Mouse (Mus musculus) B cell, adult 2 months (primary cell): ENCODE results near the gene Siae.

Experiments
- DNase-seq, 2 experiments: peaks; one replicate each; pipeline ENCODE4 v3.0.0; 2022

Gene Siae

DNA sequence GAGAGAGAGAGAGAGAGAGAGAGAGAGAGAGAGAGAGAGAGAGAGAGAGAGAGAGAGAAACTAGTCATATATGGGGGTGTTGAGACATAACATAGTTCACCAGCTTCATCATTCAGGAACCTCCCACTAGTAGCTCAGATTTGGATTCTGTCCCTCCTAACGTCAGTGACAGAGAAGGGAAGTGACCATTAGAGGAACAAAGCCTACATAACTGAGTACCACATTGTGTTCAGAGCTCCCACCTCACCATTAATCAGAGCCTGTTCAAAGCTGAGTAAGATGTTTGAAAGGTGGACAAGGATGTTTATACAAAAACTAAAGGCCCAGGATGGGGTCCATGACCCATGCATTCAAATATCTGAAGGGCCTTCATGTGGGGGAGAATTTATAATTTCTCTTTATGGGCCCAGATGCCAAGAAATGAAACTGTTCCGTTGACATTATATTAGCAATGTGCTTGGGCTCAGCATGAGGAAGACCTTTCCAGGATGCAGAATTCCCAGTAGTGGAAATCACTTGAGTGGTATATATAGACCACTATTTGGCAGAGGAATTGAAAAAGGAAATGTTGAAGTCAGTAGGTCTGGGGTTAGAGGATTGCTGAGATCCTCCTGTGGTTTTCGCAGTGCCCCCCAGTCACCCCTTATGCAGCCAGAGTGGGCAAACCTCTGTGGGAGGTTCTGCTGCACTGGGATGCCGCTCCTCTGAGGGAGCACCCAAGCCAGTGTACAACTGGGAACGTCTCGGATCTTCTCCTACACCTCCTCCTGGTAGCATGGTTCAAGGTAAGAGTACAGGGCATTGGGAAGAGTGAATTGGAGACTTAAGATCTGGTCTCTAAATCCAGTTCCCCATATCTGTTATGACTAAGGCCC, 14.6 kb upstream of the Siae start:
- DNase-seq, result no peak

DNA sequence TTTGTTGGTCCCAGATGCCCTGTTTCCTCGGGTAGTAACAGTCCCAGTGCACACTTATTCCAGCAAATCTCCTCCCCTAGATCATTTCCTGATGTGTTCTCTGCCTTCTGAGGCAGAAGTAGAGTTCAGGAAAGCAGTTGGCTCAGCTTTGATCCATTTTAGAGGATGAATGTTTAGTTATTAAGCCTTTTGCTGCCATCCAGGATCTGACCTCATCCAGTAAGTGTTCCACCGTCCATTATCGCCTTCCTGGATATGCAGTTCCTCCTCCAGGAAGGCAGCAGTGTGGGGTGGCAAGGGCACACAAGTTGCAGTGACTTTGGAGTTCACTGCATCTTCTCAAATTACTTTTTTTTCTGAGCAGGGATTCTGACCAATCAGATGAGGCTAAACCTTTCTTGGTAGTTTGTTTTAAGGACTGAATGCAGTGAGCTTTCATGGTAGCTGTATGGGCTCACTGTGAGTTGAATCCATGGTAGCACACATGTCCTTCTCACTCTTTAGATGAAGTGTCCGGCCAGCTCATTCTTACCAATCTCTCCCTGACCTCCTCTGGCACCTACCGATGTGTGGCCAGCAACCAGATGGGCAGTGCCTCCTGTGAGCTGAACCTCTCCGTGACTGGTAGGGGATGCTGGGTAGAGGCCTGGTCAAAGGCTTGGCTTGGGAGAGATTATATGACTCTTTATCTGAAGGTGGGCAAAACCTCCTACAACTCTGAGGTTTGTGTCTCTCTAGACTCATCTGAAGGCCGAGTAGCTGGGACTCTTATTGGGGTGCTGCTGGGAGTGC, 13.5 kb upstream of the Siae start:
- no peak for DNase-seq

DNA sequence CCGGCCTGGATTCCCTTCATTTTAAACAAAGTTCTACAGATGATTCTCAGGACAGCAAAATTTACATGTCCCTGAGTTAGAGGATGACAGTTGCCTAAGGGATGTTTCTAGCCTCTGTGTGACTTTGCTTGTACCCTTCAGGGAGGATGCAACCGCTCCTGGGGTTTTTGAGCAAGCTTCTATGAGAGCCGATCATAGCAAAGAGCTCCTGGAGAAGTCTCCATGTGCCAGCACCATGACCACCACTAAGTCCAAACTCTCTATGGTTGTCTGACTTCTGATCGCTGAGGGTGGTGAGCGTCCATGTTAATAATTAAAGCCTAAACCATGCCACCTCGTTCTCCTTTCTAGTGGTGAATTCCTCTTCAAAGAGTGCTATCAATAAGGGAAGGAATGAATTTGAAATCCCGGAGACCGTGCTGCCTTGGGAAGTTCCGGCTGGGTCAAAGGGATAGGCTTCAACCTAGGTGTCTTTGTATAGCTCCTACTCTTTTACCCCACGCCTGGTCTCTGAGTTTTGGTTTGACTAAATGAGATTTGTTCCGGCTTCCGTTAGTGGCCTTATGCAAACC, 11.5 kb upstream of the Siae start:
- no peak for DNase-seq

DNA sequence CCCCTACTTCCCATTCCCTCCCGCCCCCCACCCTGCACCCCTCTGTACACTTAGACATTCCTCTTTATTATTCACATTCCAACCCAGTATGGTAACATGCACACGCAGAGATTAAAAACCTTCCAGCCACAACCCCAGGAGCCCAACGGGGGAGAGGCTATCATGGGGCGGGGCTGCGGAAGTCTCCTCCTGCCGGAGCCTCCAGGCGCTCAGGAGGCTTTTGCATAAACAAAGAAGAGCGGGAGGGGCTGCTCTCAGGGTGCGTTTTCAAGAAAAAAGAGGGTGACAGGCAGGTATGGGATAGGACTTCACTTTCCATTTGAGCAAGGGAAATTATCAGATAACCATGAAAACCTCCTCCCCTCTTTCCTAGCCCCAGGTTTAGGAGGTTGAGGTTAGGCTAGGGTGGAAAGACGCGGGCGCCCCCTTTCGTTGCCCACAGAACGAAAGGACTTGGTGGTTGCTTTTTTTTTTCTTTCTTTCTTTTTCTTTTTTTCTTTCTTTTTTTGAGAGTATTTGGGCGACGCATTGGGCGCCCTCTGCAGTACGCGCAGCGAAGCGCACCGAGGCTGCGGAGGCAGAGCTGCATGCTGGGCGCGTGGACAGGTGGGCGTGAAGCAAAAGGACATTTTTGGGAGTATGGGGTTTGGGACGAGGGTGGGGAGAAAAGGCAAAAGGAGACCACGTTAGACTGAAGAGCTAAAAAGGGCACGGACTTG, 10.9 kb upstream of the Siae start:
- peak; percentile 70 to 71 for DNase-seq

DNA sequence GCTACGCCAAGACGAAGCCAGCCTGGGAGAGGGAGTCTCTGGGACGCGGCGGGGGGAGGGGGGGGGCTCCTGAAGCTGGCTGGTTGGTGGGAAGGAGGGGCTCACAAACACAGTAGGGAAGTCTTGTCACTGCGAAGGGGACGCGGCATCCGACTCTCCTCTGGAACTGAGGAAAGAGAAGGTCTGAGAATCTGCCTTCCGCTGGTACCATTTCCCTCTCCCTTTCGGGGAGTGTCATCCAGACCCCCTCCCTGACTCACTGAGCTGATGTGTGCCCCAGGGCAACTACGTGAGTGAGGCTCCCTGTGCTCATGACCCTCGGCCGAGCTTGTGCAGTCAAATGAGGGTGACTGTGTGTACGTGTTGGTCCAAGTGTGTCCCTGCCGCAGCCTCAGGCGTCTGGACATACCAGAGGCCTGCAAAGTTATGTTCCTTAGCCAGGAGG, 10.3 kb upstream of the Siae start:
- DNase-seq, result no peak

DNA sequence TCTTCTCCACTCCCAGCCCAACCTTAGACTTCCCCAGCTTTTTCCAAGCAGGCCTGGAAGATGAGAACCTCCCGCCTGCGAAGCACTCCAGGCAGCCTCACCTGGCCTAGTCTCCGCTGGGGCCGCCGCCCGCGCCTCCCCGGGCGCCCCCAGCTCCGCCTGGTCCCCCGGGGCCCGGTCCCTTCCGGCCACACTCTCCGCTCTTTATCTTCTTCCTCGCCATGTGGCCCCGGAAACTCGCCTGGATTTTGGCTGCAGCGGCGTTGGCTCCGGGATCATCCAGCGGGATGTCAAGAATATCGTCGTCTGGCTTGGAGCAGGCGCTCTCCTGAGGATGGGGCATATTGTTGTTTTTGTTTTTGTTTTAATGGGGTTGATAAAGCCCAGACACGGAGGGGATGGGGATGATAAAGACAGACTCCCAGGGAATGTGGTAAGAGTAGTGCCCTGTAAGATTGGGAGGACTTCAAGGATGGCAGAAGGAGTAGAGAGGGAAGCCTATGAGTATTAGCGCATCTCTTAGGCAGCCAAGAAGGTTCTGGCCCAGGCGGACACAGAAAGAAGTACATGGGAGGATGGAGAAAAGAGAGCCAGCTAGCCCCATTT, 9.5 kb upstream of the Siae start:
- no peak for DNase-seq

DNA sequence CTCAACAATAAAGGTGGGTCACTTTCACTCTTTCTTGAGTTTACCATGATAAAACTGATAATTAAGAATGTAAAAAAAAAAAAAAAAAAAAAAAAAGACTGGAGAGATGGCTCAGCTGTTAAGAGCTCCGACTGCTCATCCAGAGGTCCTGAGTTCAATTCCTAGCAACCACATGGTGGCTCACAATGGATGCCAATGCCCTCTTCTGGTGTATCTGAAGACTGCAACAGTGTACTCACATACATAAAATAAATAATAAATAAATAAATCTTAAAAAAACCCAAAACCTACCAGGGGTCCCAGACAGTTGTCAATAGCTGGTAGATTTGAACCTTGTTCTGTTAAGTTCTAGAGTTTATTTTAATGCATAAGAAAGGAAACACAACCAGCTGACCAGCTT, 8.6 kb upstream of the Siae start:
- DNase-seq, result no peak

DNA sequence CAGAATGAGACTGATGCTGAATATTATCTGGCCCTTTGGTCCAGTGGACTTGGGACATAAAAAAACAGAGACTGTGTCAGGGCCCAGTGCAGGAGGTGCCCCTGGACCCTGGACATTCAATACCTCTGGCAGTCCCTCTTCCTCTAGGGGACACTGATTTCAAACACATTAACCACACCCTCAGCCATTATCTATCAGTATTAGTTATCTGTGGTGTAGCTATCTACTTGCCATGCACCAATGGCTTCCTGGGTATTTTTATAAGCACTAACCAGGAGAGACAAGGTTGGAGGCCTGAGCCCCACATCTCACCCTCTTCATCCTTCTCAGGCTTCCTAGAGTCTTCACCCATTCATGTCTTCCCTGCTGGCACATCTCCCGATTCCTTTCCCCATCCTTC, 5.1 kb upstream of the Siae start:
- no peak for DNase-seq

DNA sequence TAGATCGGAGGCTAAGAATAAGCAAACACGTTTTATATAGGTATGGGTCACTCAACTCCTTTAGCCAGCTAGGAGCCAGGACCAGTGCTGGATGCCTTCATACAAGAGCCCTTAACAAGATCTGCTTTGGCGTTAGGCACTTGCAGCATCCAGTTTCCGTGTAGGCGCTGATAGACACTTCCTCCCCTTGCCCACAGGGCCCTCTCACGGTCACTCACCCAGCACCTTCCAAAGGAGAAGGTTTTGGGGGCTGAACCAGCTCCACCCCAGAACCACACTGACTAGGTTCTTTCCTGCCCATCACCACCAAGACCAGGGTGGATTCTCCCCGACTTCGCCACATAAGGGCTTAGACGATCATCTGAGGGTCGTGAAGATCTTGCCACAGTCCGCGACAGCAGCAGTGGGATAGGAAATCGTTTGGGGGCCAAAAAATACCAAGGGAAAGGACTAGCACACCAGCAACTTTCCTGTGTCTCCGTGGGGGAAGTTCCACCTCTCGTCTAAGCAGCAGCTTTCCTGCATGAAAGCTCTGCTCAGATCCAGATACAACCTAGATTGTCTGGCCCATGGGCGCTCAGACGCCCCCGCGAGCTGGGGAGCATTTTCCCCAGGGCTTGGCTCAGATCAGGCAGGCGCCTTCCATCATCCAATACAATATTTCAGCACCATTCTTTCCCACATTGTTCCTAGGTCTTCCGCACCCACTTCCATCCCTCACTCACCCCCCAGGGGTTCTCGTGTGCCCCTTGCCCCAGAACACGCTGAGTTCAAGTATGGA, 3.6 kb upstream of the Siae start:
- peak; percentile 31 to 35 for DNase-seq

DNA sequence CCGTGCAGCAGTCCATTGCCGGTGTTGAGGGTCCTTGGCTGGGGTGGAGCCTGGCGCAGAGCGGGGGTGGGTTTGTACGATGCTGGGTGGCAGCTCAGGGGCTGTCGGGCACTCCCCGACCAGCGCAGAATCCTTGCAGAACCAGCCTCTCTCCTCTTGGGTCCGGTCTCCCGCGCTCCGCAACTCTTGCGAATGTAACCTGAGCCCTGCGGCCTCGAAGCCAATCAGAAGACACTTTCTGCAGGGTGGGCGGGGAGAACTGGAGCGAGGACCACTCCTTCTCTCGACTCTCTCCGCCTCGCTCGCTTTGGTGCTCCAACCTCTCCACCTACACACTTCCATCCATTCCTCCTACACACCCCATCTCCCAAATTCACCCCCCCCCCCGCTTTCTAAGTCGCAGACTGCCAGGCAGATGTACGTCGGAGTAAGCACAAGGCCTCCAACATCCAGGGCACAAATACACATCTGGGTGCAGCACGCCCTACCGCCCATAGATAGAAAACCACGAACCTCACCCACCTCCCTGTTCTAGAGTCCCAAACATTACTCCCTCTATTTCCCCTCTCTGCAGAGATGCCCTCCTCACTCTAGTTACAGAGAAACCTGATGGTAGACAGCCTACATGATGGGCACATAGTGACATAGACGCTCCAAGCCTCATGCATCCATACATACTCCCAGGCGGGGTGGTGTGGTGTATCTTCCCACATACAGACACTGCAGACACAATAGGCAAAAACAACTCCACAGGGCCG, 2.8 kb upstream of the Siae start, which contains the start of gene Nrgn:
TSS of gene Nrgn (minus strand) at position 369 of the 758 bp plus-strand sequence.
- peak; percentile 41 to 44 for DNase-seq

DNA sequence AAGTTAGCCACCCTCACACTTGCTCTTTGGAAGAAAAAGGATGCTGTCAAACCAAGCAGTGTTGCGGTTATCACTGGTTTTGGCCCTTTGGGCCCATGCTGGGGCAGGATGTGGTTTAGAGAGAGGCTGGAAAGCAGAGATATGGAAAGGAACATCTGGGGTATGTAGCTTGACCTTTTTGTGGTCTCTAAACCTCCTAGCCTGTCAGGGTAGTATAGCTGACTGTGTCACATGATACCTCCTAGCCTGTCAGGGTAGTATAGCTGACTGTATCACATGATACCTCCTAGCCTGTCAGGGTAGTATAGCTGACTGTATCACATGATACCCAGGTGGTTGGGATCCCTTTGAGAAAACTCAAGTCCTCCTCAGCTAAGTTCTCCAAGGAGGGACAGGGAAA, 1.2 kb upstream of the Siae start:
- peak; percentile 21 to 27 for DNase-seq

DNA sequence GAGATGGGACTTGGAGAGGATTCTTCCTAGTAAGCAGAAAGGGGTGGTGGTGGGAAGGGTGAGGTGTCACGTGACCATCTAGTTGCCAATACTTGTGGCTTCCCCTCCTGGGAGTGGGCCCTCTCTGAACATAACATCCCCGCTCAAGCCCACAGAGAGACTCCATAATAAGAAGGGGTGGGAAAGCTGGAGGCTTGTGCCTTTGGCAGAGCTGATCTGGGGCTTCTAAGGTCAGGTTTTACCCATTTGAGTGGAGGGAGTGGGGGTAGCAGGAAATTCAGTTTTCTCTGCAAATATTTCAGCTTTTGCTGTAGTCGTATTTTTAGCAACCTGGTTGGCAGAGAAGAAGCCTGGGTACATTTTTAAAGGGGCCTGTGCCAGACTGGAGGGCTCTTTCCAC, 868 bp downstream of the Siae start:
- no peak for DNase-seq

DNA sequence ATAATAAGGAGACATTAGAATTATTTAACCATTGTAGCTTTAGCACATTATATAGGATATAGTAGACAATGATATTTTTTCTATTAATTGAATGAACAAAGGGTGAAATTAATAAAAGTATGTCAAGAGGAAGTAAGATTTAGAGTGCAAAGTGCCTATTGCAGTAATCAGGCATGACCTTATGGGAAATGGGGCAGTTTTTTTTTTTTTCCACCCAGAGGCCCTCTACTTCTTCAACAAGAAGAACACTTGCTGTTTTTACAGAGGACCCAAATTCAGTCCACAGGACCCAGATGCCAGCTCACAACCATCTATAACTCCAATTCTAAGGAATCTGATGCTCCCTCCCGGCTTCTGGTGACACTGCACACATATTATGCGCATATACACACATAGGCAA, 5.1 kb downstream of the Siae start:
- no peak for DNase-seq

DNA sequence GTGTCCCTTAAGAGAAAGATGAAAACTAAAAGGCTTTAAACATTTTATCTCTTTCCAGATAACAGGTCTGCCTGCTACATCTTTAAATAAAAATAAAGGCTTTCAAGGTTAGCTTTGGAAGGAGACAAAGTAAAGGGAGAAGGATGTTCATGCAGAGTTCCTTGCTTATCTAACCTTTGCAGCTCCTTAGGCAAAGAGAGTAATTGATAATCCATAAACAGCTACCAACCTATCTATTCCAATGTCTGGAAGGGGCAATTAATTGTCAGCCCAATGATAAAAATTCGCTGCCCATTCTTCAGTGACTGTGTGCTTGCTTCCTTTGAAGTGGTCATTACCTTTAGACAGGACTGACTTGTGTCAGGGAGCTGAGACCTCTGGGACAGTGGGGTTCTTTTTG, 8.3 kb downstream of the Siae start:
- DNase-seq, result no peak

DNA sequence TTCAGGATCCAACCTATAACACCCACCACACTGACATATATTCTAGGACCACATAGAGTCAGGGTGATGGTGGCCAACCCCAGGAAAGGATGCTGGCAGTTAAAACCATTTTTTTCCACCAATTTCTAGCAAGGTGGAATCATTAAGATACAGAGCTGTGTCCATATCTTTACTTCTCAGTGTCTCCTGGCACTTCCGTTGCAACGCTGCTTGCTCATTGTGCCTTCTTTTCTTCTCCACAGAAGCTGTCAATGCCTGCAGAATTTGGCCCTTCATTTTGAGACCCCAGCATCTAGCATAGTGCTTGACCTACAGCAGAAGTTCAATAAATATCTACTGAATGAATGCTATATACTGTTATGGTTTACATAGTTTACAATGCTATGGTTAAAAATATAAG, 11.5 kb downstream of the Siae start:
- no peak for DNase-seq

DNA sequence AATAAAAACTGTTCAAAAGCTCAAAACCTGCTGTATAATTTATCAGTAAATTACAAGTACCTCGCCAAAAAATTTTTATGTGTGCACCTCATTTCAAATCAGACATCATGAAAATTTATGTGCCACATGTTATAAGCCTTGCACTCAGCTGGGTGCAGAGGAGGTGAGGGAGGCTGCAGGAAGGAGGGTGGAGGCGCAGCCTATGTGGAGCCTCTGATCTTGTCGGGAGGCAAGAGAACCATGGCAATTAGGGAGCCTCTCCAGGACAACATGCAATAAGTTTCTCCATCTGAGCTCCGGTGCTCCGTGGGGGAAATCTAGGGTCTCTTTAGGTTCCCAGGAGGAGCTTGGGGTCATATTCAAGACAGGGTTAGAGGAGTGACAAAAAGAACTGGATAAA, 12.0 kb downstream of the Siae start:
- DNase-seq, result no peak

DNA sequence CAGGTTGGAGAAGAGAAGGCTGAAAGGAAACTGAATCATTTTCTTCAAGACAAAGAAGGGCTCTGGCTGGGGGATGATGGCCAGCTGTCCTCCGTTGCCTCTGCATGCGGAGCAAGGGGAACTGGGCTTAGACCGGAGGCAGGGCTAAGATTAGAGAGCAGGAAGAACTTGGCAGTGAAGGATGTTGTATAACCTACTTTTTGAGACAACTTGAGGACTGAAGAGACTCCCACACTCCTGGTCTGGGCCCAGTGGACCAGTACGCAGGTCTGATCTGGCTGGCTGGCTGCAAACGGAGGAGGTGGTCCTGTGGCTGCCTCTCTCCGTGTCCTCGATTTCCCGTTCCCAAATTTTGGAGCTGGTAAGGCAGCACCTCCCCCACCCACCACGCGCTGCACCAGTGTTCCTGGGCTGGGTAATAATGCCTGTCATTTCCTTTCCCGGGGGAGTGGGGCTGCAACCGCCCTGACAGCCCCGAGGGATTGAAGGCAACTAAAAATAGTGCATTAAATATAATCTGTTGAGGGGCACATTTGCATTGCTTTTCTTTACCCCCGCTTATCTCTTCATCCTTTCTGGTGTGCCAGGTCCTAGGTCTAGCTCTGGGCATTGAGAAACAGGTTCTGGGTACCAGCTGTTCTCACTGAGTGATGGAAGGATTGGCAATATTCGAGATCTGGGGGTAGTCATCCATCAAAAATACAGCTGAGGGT, 12.6 kb downstream of the Siae start:
- DNase-seq, result peak; percentile 27 to 38

DNA sequence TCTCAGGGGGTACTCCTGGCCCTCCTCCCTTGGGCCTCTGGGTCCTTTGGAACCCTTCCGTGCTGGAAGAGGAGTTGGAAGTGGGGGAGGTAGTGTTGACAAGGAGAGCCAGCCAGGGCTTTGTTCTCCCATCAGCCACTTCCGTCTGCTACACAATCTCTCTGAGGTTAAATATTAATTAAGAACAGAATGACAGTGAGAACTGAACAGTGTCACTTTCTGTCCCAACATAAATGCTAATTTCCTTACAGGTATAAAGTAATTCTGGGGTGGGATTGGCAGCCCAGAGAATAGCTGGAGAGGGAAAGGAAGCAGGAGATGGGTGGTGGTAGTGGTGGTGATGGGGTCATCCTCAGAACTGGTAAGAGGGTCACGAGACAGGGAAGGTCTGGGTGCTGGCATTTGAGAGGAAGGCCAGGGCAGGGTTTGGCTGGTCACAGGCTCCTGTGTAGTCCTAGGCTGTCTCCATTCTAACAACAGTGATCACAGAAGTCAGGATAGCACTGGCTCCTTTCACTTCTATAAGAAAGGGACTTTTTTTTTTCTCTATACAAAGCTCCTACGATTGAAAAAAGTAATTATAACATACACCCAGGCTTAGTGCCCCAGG, 13.2 kb downstream of the Siae start:
- no peak for DNase-seq

DNA sequence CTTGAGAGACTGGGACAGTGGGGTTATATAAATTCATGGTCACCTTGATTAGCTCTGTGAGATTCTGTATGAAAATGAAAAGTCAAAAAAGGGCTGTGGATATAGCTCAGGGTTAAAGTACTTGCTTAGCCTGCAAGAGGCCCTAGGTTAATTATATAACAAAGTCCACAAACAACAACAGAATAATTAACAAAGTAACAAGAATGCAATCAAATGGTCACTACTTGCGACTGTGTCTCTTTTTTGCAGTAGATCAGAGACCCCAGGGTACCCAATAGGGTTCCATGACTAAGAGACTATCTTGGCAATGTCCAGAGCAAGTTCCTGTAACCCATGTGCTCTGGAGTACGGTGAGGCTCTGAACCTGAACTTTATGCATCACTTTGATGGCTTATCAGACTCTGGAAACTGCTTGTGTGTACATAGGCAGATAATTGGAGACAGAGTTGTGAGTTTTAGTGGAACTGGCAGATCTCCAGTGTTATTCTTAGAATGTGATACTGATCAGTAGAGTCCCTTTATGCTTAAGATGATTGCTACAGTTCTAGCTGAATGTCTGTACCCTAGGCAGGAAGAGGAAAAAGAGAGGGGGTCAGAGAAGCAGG, 13.8 kb downstream of the Siae start:
- no peak for DNase-seq
